Mouse (Mus musculus): ENCODE data around the gene Atxn7l1.

Atxn7l1 gene

GRCm38 (mm10) chr12:33236344-33237049 lies 89.0 kb downstream of the Atxn7l1 start:
- DNase-seq: peak; percentile 31 to 48

- no peak for DNase-seq
These were observed 89.6 kb downstream of the Atxn7l1 start for GRCm38 (mm10) chr12:33237108-33237507.

- DNase-seq: no peak
These were observed 95.2 kb downstream of the Atxn7l1 start for GRCm38 (mm10) chr12:33242679-33243078.

- DNase-seq: no peak
These were observed 96.8 kb downstream of the Atxn7l1 start for GRCm38 (mm10) chr12:33244132-33244875.

- DNase-seq: peak; percentile 59 to 74
These were observed 98.0 kb downstream of the Atxn7l1 start for GRCm38 (mm10) chr12:33245455-33245854.

- no peak for DNase-seq
These were observed 99.4 kb downstream of the Atxn7l1 start for GRCm38 (mm10) chr12:33246878-33247277.

DNA sequence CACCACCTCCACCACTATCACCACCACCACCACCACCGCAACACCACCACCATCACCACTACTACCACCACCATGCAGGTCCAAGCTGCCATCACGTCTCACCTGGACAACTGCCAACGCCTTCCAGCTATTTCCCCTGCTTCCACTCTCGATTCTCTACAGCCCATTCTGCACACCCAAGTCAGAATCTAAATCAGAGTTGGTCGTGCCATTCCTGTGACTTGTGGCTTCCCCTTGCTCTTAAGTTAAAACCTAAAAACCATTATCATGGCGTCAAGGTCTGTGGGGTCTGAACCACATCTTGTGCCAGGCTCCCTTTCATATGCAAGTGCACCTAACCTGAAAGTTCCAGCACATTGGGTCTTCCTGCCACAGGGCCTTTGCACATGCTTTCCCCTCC lies 102.7 kb downstream of the Atxn7l1 start:
- no peak for DNase-seq

GRCm38 (mm10) chr12:33251399-33251798 lies 103.9 kb downstream of the Atxn7l1 start:
- DNase-seq: no peak

DNA sequence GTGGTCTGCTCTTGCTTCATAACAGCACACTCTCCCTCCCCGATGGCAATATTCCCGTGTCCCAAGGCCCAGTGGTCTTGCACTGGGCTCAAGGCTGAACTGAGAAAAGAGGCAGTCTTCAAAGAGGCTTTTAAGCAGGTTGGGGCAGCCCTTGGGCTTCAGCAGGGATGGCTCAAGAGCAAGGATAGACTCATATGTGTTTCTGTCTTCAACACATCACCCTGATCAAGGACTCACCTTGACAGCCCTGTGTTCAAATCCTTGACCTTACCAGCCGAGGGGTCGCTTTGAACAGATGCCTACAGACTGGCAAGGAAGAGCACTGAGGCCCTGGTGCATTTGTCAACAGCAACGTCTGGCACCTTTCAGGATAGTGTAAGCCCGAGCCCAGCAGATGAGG lies 105.1 kb downstream of the Atxn7l1 start:
- no peak for DNase-seq

DNA sequence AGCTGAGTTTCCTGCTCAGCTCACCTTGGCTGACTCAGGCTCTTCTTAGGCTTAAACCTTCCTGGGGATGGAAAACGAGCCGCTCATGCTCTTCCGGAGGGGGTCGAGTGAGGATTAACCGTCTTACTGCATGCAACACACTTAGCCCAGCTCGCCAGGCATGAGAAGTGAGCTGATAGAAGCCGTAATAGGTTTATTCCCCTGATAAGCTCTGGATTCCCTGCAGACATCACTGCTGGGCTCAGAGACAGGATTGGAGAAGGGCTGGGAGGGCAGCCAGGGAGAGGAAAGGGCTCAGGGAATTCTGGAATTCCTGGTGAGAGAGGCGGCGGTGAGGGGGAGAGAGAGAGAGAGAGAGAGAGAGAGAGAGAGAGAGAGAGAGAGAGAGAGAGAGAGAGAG lies 105.7 kb downstream of the Atxn7l1 start:
- DNase-seq: no peak

DNA sequence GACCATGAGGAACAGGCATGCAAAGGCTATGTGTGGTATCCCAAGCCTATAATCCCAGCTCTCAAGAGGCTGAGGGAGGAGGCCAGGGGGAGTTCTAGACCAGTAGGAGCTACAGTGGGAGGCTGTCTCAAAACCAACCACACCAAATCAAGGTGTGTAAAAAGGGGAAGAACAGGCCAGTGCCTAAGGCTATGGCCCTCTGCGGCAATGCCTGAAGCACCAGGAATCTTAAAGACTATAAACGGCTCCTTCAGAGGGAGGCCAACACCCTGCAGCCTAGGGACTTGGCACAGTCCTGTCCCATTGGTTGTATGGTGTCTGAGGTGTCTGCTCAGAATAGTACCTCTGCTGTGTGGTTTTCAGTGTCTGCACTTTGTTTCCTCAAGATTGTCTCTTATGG lies 107.8 kb downstream of the Atxn7l1 start:
- no peak for DNase-seq

DNA sequence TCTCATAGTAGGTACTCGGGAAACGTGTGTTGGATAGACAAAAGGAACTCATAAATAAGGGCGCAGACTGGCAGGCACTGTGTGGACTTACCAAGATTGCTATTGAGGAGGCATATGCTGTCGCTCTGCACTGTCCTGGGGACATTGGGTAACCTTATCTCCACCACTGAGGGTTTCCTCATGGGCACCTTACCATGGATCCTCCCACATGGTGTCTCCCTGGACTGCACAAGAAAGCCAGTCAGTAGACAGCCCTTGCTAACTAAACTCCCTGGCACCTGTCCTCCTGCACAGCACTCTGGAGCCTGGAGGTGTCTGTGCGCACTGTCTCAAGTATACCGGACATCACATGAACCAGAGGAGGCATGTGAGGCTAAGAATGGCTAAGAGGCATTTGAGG lies 108.9 kb downstream of the Atxn7l1 start:
- no peak for DNase-seq

DNA sequence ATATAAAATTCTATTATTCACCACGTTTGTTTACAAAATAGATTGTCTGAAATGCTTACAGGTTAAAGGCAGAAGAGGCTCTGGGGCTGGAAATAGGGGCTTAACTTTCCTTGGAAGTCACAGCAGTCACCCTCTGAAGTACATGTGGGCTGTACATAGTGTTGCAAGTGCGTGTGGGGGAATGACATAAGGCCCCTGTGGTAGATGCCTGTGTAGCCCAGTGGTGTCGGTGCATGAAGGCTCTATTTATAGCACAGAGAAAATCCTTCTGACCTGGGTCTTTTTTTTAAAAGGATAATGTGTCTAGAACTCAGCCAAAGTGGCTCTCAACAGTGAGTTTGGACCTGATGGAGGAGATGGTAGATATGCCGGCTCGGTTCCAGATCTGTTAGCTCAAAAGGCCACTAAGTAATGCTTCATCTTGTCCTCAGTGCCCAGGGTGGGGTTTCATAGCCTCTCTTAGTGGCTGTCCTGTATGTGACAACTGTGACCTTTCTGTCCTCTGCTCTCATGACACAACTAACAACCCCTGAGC lies 111.6 kb downstream of the Atxn7l1 start:
- DNase-seq: no peak

- no peak for DNase-seq
These were observed 113.1 kb downstream of the Atxn7l1 start for GRCm38 (mm10) chr12:33260575-33260974.

DNA sequence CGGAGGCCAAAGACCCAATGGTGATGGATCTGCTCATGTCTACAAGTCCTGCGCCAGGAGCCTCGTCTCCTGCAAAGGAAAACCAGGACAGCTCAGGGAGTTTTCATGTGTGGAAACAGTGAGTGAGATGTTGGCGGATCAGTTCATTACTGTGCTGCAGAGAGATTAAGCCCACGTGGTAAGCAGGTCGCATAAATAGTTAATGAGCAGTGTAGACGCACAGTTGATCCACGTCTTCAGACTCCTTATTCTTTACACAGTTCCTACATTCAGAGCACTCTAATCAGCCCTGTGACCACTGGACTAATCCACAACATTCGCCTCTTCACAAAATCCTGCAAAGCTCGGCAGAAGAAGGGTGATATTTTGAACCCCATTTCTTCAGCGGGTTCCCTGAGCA lies 118.4 kb downstream of the Atxn7l1 start:
- DNase-seq: no peak

DNA sequence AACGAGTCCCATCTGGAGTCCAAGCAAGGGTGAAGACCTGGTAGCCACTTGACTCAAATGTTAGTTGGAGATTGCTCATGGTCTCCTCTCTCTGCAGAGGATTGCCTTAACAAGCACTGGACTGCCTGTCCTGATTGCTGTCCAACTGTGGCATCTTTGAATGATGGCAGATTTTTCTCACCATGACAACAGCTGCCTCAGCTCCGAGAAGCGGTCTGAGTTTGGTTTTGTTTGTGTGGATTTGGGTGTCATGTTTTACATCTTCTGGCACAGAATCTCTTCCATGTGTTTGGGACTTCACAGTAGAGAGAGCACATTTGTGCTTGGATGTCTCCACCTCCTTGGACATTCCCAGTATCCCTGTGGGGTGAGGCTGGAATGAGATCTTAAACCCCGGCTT lies 120.5 kb downstream of the Atxn7l1 start:
- DNase-seq: no peak

- peak in 1 of 2 experiments; percentile 62 for DNase-seq
These were observed 122.2 kb downstream of the Atxn7l1 start for GRCm38 (mm10) chr12:33269743-33270142.

GRCm38 (mm10) chr12:33271865-33272264 lies 124.4 kb downstream of the Atxn7l1 start:
- no peak for DNase-seq

GRCm38 (mm10) chr12:33272441-33272840 lies 124.9 kb downstream of the Atxn7l1 start:
- no peak for DNase-seq

DNA sequence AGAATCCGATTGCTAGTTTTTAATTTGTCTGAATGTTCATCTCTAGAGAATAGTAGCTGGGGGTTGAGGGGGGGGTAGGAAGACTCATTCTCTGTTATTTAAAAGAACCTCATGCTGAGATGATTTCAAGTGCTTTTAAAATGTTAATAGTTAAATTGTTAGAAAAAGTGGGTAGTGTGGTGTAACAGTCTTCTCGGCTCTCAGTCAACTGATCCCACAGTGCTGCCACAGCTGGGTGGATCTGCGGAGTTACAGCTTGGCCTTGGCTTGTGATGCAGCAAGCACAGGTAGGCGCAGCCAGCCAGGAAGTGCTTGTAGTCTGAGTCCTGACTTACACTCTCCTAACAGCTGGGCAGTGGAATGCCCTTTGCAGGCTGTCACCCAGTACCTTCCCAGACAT lies 125.7 kb downstream of the Atxn7l1 start:
- no peak for DNase-seq

DNA sequence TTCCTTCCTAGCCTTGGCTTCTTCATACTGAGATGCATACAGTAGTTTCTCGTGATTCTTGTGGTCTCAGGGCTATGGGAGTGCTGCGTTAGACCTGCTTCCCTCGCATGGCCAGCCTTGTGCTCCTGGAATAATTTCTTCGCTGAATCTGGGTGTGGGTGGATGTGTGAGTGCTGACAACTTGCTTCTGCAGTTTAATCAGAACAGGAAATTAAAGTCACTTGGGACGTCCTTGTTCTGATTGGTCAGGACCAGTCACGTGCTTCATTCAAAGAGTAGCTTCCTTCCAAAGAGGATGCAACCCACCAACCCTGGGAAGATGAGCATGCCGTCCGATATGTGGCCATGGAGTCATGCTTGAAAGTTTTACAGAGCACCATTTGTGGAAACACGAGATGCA lies 126.2 kb downstream of the Atxn7l1 start:
- no peak for DNase-seq

- DNase-seq: no peak
These were observed 128.5 kb downstream of the Atxn7l1 start for GRCm38 (mm10) chr12:33276028-33276427.

DNA sequence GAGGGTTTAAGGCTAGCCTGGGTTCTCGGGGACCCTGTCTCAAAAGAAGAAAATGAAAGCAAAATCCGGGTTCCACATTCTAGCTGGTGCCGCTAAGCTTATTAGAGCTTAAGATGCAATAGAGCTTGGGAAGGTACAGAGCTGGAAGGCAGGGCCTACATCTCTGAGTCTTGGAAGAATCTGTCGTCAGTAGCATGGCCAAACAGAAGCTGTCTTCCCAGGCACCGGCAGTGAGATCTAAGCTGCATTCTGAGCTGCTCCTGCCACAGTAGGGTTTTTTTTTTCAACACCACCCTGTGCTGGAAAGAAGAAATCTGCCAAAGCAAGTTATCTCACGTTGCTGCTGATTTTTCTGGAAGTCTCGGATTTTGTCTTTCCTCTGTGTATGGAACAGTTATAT lies 129.9 kb downstream of the Atxn7l1 start:
- no peak for DNase-seq

DNA sequence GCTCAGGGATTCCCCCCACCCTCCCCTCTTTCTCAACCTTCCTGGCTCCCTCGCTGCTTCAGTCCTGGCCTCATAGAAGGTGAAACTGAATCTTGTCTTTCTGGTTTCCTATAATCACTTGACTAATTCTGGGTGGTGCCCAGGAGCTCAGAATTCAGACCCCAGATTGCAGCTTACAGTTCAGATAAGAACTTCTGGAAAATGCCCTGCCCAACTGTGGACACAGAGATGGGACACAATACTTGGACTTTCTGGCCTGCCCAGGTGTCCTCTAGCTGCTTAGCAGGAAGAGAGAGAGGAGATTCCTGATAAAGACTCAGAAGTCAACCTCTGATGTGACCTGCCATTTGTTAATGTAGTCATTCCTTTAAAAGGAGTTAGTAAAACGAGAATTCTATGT lies 131.7 kb downstream of the Atxn7l1 start:
- no peak for DNase-seq

All from lung, postnatal 4 days (tissue).